Mouse (Mus musculus): ENCODE results near the gene Vwa8. TPM values are rescaled to one million over a fixed set of nuclear protein-coding genes. Genes with fewer than 3 reads are reported as not detected.
A peak's percentile ranks its signal among the peaks of the same experiment; 100 is the strongest.

Vwa8 gene
- polyA plus RNA-seq, 1 experiment from 2014 or later, result 13.8 TPM

DNA sequence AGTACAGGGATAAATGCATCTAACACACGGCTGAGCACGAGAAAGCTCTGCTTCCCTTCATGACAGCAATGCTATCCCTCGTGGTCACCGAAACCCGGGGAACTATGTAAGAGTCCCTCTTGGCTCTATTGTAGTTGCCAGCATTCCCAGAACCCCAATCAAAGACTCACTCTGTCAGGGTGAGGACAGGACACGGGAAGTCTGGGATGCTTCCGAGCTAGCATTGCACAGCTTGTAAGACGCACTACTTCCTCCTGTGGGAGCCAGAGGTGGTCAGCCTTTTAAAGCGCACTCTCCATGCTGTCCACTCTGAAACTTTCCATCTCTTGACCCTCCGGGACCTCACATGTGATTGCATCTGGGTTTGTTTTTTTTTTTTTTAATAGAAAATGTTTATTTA lies 335.2 kb downstream of the Vwa8 start:
- Histone ChIP-seq H3K4me1 (replicated peaks) (peaks cover 7% of the 10 kb centered on the region; the same call in 1 of the 2 replicates), H3K36me3 (no peaks in the 10 kb centered on the region), H3K4me2 (replicated peaks) (no peak overlapping the region), H3K4me3 (replicated peaks) (no peak overlapping the region), H3K27ac (no peak overlapping the region), H3K27me3 (replicated peaks) (no peaks in the 10 kb centered on the region), H3K9ac (no peak overlapping the region), H3K9me3 (no peaks in the 10 kb centered on the region)
- WGBS, result 73% methylated on average over 10 of the region's 10 CpGs
- no peak for ATAC-seq

DNA sequence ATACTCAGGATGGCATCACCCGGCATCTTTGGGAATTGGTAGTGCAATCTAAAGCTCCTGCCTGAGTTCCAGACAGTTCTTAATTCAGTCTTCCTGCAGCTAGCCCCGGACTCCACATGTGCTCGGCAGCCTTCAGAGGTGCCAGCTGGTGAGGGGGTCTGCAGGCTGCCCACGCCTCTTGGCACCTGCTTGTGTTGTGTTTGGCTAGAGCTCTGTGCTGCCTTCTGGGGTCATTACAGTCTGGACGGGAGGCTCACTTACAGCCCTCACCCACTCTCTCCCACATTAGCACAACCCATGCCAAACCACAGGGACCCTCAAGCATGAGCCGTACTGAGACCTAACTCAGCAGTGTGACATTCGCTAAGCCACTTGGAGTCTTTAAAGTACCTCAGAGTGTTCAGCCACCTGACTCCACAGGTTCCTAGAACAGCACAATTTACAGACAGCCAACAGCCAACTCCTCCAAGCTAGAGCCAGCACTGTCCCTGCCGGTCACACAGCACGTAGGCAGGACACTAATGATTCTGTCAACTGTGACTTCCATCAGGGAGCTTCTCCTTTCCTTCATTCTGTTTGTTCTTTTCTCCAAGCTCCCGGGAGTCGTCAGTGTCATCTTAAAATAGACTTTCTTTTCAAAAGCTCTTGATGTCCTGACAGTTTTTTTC lies 336.3 kb downstream of the Vwa8 start:
- no peak overlapping the region for H3K4me3 ChIP-seq (replicated peaks)

DNA sequence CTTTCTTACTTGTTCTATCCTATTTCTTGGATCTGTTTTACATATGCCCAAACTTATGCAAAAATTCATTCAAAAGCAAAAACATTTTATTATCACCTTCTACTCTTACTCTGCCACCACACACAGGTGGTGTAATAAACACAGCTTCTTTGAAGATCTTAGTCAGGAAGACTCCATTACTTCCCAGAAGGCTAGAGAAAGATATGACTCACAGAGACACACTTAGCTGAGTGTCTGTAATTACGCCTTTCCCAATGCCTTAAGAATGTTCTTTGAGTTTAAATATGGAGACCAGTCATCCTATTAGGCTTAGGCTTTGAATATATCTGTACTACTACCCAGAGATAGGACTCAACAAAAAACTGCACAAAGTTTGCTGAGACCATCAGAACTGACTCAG lies 338.1 kb downstream of the Vwa8 start:
- no peaks in the 10 kb centered on the region for H3K4me1 ChIP-seq (replicated peaks)
- no peak overlapping the region for H3K4me2 ChIP-seq (replicated peaks)
- no peaks in the 10 kb centered on the region for H3K36me3 ChIP-seq
- no peak overlapping the region for H3K9ac ChIP-seq
- H3K27me3 ChIP-seq (replicated peaks), result no peaks in the 10 kb centered on the region
- 96% methylated on average over 1 of the region's 1 CpGs for WGBS
- no peak overlapping the region for H3K4me3 ChIP-seq (replicated peaks)
- no peak for ATAC-seq
- no peaks in the 10 kb centered on the region for H3K9me3 ChIP-seq
- H3K27ac ChIP-seq, result no peak overlapping the region

More for the DNA sequence above, 336.3 kb downstream of the Vwa8 start:
- Histone ChIP-seq H3K9ac (no peak overlapping the region), H3K9me3 (no peaks in the 10 kb centered on the region), H3K27me3 (replicated peaks) (no peaks in the 10 kb centered on the region), H3K27ac (no peak overlapping the region), H3K4me1 (replicated peaks) (peaks cover under 1% of the 10 kb centered on the region; the same call in 1 of the 2 replicates), H3K36me3 (no peaks in the 10 kb centered on the region), H3K4me2 (replicated peaks) (no peak overlapping the region)
- 84% methylated on average over 11 of the region's 11 CpGs for WGBS
- ATAC-seq, result no peak

GRCm38 (mm10) chr14:79196711-79197110 lies 347.9 kb downstream of the Vwa8 start:
- H3K4me2 ChIP-seq (replicated peaks), result no peak overlapping the region
- H3K36me3 ChIP-seq, result no peaks in the 10 kb centered on the region
- no peak for ATAC-seq
- 78% methylated on average over 3 of the region's 3 CpGs for WGBS
- H3K9me3 ChIP-seq, result no peaks in the 10 kb centered on the region
- no peak overlapping the region for H3K27ac ChIP-seq
- no peak overlapping the region for H3K4me3 ChIP-seq (replicated peaks)
- no peaks in the 10 kb centered on the region for H3K4me1 ChIP-seq (replicated peaks)
- no peak overlapping the region for H3K9ac ChIP-seq
- H3K27me3 ChIP-seq (replicated peaks), result no peaks in the 10 kb centered on the region

GRCm38 (mm10) chr14:79198066-79198465 lies 349.2 kb downstream of the Vwa8 start:
- no peak for ATAC-seq

DNA sequence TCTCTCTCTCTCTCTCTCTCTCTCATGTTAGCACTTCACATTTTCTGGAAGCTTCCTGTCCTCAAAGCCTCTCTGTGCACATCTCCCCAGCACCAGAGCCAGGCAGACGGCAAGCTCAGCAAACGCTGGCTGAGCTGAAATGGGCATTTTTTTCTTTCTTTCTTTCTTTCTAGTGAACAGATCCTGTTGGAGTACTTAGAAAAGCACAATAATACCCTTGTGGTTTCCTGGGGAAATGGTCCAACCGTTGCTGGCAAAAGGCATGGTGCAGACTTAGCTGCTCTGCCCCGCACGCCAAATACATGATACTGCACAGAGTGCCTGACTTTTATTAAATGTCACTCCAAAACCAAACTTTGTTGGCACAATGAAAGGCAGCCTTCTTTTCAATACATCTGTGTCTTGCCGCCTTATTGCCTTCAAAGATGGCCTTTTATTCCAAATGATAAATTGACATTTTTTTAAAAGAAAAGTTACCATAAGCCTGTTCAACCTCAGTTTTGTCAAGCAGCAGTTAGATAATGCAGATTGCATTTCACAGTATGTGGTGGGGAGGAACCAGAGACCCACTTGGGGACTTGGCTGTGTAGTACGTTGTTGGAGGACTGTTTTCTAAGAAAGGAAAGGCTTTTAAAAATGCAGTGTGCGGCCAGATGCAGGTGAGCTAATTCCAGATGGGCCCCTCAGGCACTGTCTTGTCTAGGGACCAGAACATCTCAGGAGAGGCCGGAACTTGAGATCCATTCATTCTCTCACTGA lies 351.5 kb downstream of the Vwa8 start:
- H3K27me3 ChIP-seq (replicated peaks), result no peaks in the 10 kb centered on the region
- H3K9me3 ChIP-seq, result no peaks in the 10 kb centered on the region
- peak; percentile 39; the same call in 1 of the 2 replicates for ATAC-seq
- WGBS, result 66% methylated on average over 9 of the region's 9 CpGs
- H3K4me2 ChIP-seq (replicated peaks), result no peak overlapping the region
- H3K36me3 ChIP-seq, result no peaks in the 10 kb centered on the region
- H3K9ac ChIP-seq, result no peak overlapping the region
- peaks cover 6% of the 10 kb centered on the region; the same call in 1 of the 2 replicates for H3K4me1 ChIP-seq (replicated peaks)
- H3K27ac ChIP-seq, result 0 out of 2 replicates have a peak overlapping the region, but pooled peaks have one; percentile 32
- H3K4me3 ChIP-seq (replicated peaks), result no peak overlapping the region

More at GRCm38 (mm10) chr14:79198066-79198465, 349.2 kb downstream of the Vwa8 start:
- Histone ChIP-seq H3K27me3 (replicated peaks) (no peaks in the 10 kb centered on the region), H3K4me1 (replicated peaks) (no peaks in the 10 kb centered on the region), H3K4me3 (replicated peaks) (no peak overlapping the region), H3K9me3 (no peaks in the 10 kb centered on the region), H3K9ac (no peak overlapping the region), H3K4me2 (replicated peaks) (no peak overlapping the region), H3K27ac (no peak overlapping the region), H3K36me3 (no peaks in the 10 kb centered on the region)
- WGBS, result 91% methylated on average over 15 of the region's 15 CpGs

DNA sequence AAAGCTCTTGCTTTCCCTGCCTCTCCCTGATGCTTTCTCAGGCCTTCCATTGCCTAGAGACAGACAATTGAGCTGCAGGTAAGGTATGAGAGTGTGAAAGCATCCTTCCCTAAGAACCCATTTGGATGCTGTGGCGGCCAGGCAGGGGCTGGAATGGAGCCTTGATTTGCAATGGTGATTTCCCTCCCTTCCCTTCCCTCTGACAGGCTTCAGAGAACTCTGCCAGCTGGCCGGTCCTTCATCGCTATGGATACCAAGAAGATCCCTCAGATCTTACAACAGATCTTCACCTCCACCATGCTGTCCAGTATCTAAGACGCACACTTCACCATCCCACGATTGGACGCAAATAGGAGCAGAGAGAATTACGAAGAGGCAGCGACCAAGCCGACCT lies 352.0 kb downstream of the Vwa8 start:
- H3K36me3 ChIP-seq, result no peaks in the 10 kb centered on the region
- H3K9me3 ChIP-seq, result no peaks in the 10 kb centered on the region
- WGBS, result 88% methylated on average over 9 of the region's 9 CpGs
- no peak overlapping the region for H3K27ac ChIP-seq
- no peak overlapping the region for H3K4me3 ChIP-seq (replicated peaks)
- H3K9ac ChIP-seq, result no peak overlapping the region
- H3K4me1 ChIP-seq (replicated peaks), result peaks cover 9% of the 10 kb centered on the region; the same call in 1 of the 2 replicates
- H3K4me2 ChIP-seq (replicated peaks), result no peak overlapping the region
- ATAC-seq, result no peak
- no peaks in the 10 kb centered on the region for H3K27me3 ChIP-seq (replicated peaks)

- Histone ChIP-seq H3K4me3 (replicated peaks) (no peak overlapping the region), H3K27ac (0 out of 2 replicates have a peak overlapping the region, but pooled peaks have one; percentile 36), H3K36me3 (no peaks in the 10 kb centered on the region), H3K27me3 (replicated peaks) (no peaks in the 10 kb centered on the region), H3K4me2 (replicated peaks) (no peak overlapping the region), H3K9ac (no peak overlapping the region), H3K4me1 (replicated peaks) (peaks cover 13% of the 10 kb centered on the region; the same call in 1 of the 2 replicates), H3K9me3 (no peaks in the 10 kb centered on the region)
- no peak for ATAC-seq
- 51% methylated on average over 4 of the region's 4 CpGs for WGBS
These were observed 354.0 kb downstream of the Vwa8 start for GRCm38 (mm10) chr14:79202722-79203362.

DNA sequence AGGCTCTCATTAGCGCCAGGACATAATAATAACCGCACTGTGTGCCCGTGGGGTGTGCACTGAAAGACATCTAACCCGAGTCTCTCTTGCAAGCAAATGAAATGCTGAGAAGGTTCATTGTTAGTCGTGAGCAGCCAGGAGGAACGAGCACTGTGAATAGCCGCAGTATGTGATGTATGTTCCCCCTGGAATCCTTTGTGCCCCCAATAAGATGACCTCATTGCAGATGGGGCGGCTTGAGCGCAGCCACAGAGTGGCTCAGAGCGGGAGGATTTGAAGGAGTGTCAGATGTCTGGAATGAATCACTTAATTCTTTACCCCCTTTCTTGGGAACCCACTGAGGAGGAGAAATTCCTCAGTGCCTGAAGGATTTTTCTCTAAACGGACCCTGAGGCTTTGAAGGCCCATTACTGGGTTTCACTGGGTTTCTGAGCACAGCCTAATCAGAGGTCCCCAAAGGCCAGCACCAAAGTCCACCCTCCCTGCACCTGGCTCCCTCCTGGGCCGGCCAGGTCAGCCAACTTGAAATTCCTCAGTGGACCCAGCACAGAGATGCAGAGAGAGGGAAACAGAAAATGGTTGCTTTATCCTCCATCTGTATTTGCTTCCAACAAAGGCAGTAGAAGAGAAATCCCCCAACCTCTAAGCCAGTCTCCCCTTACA lies 354.8 kb downstream of the Vwa8 start:
- WGBS, result 35% methylated on average over 12 of the region's 12 CpGs
- H3K4me1 ChIP-seq (replicated peaks), result peaks cover 13% of the 10 kb centered on the region; the same call in 1 of the 2 replicates
- H3K27me3 ChIP-seq (replicated peaks), result no peaks in the 10 kb centered on the region
- no peak overlapping the region for H3K9ac ChIP-seq
- H3K27ac ChIP-seq, result peak overlapping the region; percentile 44; the same call in 1 of the 2 replicates
- no peaks in the 10 kb centered on the region for H3K36me3 ChIP-seq
- H3K9me3 ChIP-seq, result no peaks in the 10 kb centered on the region
- no peak overlapping the region for H3K4me2 ChIP-seq (replicated peaks)
- no peak overlapping the region for H3K4me3 ChIP-seq (replicated peaks)
- ATAC-seq, result peak; percentile 72

GRCm38 (mm10) chr14:79204866-79205265 lies 356.0 kb downstream of the Vwa8 start:
- 89% methylated on average over 7 of the region's 7 CpGs for WGBS
- no peaks in the 10 kb centered on the region for H3K9me3 ChIP-seq

GRCm38 (mm10) chr14:79206210-79206609 lies 357.4 kb downstream of the Vwa8 start:
- WGBS, result 36% methylated on average over 11 of the region's 11 CpGs
- H3K27me3 ChIP-seq (replicated peaks), result no peaks in the 10 kb centered on the region
- H3K36me3 ChIP-seq, result no peaks in the 10 kb centered on the region
- peak overlapping the region; percentile 54 for H3K27ac ChIP-seq
- H3K9me3 ChIP-seq, result no peaks in the 10 kb centered on the region
- ATAC-seq, result peak; percentile 76
- H3K4me3 ChIP-seq (replicated peaks), result no peak overlapping the region
- no peak overlapping the region for H3K9ac ChIP-seq
- H3K4me1 ChIP-seq (replicated peaks), result peaks cover 13% of the 10 kb centered on the region; the same call in 1 of the 2 replicates
- no peak overlapping the region for H3K4me2 ChIP-seq (replicated peaks)

More at GRCm38 (mm10) chr14:79204866-79205265, 356.0 kb downstream of the Vwa8 start:
- ATAC-seq, result no peak
- Histone ChIP-seq H3K4me1 (replicated peaks) (peaks cover 13% of the 10 kb centered on the region; the same call in 1 of the 2 replicates), H3K4me3 (replicated peaks) (no peak overlapping the region), H3K36me3 (no peaks in the 10 kb centered on the region), H3K27me3 (replicated peaks) (no peaks in the 10 kb centered on the region), H3K9ac (no peak overlapping the region), H3K4me2 (replicated peaks) (no peak overlapping the region), H3K27ac (no peak overlapping the region)

GRCm38 (mm10) chr14:79208468-79208867 lies 359.6 kb downstream of the Vwa8 start:
- Histone ChIP-seq H3K36me3 (no peaks in the 10 kb centered on the region), H3K9ac (no peak overlapping the region), H3K27ac (no peak overlapping the region), H3K9me3 (no peaks in the 10 kb centered on the region), H3K4me1 (replicated peaks) (peaks cover 11% of the 10 kb centered on the region; the same call in 1 of the 2 replicates), H3K27me3 (replicated peaks) (no peaks in the 10 kb centered on the region), H3K4me3 (replicated peaks) (no peak overlapping the region), H3K4me2 (replicated peaks) (no peak overlapping the region)
- ATAC-seq, result no peak

Data from intestine, embryonic 15.5 days (tissue).